Mouse (Mus musculus) spleen, adult 12 weeks (tissue): ENCODE data around the gene Setd1a.
"Not testable (repeated sequence)": the region's sequence is repeated elsewhere in the genome, so short reads cannot be mapped to it uniquely, and the experiment has no call there.

ENCODE experiments used
- DNase-seq: peaks from one replicate; pipeline ENCODE4 v3.0.0; 2022; ENCODE audit warnings: low spot score

Gene Setd1a

GRCm38 (mm10) chr7:127766851-127767609 is 9.4 kb upstream of the Setd1a start:
- peak; percentile 65 for DNase-seq

GRCm38 (mm10) chr7:127767671-127768345 is 8.7 kb upstream of the Setd1a start:
- no peak for DNase-seq

- DNase-seq = peak; percentile 32
These were observed 8.0 kb upstream of the Setd1a start for GRCm38 (mm10) chr7:127768346-127768996.

GRCm38 (mm10) chr7:127768997-127769593 is 7.4 kb upstream of the Setd1a start:
- no peak for DNase-seq

DNA sequence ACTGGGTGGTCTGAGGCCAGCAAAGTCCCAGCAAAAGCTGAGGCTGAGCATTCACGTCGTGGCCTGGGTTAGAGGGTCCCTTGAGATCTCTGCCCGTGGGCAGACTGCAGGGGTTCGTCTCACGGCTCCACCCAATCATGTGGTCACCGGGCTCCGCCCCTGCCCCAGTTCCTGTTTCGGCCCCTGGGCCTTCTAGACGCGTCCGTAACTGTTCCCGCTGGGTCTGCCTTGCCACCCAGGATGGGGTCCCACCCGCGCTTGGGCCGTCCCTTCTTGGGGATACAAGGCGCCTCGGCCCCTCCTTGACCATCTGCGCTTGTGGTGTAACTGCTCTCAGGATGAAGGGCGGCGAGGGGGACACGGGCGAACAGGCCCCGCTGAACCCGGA is 6.8 kb upstream of the Setd1a start, which contains the start of gene Orai3:
TSS of gene Orai3 (plus strand) at position 165 of the 388 bp plus-strand sequence.
- DNase-seq = peak; percentile 68

GRCm38 (mm10) chr7:127770039-127770905 is 6.2 kb upstream of the Setd1a start:
- DNase-seq = no peak

GRCm38 (mm10) chr7:127771262-127771661 is 5.2 kb upstream of the Setd1a start:
- no peak for DNase-seq

- no peak for DNase-seq
These were observed 4.4 kb upstream of the Setd1a start for GRCm38 (mm10) chr7:127772080-127772479.

DNA sequence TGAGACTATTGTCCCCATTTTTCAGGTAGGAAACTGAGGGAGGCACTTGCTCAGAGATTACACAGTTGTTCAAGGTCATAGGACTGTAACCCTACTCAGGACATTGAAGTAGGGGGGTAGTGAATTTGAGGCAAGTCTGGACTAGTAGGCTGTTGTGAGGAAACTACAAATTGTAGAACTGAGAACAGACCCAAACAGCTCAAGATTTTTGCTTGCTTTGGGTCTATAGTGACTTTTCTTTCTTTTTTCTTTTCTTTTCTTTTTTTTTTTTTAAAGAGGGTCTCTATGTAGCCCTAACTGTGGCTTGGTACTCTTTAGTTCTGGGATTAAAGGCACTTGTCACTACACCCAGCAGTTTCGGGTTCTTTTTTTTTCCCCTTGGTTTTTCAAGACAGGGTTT is 3.9 kb upstream of the Setd1a start:
- no peak for DNase-seq

DNA sequence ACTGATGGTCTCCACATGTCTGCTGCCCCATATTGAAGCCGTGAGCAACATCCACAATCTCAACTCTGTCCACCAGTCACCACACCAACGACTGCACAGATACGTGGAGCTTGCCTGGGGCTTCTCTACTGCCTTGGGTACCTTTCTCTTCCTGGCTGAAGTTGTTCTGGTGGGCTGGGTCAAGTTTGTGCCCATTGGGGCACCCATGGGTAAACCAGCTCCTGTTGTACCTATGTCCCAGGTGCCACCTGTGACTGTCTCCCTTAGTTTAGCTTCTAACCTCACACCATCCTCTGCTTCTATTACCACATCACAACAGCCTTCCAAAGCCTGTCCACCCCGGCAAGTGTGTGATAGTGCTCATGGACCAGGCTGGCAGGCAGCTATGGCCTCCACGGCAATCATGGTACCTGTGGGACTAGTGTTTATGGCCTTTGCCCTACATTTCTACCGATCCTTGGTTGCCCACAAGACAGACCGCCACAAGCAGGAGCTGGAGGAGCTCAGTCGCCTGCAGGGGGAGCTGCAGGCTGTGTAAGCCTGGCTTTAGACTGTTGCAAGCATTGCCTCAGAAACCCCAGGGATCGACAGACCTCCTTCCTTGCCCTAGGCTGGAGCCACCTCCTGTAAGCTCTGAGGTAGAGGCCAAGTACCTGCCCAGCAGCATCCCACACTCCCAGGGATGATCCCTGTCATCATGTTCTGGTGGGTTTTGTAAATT is 2.6 kb upstream of the Setd1a start:
- peak; percentile 65 for DNase-seq

DNA sequence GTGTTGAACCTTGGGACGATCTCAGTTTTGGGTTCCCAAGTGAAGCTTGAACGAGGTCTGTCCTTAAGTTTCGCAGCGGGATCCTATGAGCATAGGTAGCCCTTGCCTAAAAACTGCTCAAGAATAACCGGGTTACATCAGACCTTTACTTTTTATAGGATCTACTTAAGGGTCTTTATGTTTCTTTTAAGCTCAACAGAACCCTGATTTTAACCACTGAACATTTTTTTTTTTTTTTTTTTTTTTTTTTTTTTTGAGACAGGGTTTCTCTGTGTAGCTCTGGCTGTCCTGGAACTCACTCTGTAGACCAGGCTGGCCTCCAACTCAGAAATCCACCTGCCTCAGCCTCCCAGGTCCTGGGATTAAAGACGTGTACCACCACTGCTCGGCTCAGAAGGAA is 633 bp upstream of the Setd1a start:
- not testable (repeated sequence) for DNase-seq

- peak; percentile 94 for DNase-seq
These were observed 506 bp downstream of the Setd1a start for GRCm38 (mm10) chr7:127776878-127777473.

DNA sequence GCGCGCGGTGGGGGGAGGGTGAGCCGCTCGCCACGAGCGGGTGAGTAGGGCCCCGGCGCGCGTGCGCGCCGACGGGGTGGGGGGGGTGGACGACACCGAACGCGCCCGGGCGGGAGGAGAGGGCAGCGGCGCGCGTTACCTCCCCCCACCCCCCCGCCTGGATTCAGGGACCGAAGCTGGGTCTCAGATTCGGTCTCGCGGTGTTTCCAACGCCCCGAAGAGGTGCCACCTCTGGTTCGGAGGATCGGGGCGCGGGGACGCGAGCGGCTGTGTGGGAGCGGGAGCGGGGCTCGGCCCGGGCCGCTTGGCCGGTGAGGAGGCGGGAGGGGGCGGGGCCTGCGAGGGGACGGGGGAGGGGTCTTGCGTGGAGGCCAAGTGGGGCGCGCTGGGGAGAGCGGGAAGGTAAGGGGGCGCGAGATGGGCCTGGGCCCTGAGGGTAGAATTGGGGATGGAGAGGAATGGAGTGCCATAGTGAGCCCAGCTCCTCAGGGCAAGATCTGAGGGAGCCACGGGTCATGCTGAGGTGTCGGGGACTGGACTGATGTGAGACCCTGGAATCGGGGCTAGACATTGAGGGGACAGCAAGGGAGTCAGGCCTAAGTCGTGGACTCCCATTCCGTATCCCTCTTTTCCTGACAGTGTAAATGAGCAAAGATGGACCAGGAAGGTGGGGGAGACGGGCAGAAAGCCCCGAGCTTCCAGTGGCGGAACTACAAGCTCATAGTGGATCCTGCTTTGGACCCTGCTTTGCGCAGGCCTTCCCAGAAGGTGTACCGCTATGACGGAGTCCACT is 1.2 kb downstream of the Setd1a start:
- no peak for DNase-seq

- no peak for DNase-seq
These were observed 1.9 kb downstream of the Setd1a start for GRCm38 (mm10) chr7:127778350-127778749.

GRCm38 (mm10) chr7:127785308-127785707 is 8.8 kb downstream of the Setd1a start, which contains the start of gene Gm49388:
Gm49388 (plus strand) TSS chr7:127785608.
- DNase-seq = no peak

DNA sequence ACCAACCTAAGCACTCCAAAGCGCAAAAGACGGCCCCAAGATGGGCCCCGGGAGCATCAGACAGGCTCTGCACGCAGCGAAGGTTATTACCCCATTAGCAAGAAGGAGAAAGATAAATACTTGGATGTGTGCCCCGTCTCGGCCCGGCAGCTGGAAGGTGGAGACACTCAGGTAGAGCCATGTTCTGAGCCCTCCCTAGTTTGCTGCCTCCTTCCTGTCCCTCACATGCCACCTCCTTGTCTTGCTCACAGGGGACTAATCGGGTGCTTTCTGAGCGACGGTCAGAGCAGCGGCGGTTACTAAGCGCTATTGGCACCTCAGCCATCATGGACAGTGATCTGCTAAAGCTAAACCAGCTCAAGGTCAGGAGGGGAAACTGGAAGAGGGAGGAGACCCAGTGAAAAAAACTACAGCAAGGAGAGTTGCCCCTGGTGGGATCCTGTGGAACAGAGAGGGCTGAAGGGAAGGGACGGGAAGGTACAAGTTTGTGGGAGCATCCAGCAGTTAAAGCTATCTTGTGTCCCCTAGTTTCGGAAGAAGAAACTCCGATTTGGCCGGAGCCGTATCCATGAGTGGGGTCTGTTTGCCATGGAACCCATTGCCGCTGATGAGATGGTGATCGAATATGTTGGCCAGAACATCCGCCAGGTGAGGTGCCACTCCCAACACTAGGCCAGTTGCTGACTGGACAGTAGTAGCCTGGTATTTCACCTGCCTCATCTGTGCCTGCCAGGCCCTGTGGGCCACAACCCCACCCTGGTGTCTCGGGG is 20.8 kb downstream of the Setd1a start:
- no peak for DNase-seq

- DNase-seq = no peak
These were observed 22.1 kb downstream of the Setd1a start for GRCm38 (mm10) chr7:127798591-127798990.

DNA sequence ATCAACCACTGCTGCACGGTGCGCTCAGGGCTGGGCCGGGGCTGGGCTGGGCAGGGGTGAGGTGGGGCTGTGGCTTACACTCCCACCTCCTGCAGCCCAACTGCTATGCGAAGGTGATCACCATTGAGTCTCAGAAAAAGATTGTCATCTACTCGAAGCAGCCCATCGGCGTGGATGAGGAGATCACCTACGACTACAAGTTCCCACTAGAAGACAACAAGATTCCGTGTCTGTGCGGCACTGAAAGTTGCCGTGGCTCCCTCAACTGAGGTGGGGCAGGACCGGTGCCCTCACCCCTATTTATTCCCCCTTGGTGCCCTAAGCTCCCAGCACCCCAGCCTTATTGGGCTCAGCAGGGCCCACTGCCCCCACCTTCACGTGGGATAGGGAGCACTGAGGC is 22.7 kb downstream of the Setd1a start:
- no peak for DNase-seq

DNA sequence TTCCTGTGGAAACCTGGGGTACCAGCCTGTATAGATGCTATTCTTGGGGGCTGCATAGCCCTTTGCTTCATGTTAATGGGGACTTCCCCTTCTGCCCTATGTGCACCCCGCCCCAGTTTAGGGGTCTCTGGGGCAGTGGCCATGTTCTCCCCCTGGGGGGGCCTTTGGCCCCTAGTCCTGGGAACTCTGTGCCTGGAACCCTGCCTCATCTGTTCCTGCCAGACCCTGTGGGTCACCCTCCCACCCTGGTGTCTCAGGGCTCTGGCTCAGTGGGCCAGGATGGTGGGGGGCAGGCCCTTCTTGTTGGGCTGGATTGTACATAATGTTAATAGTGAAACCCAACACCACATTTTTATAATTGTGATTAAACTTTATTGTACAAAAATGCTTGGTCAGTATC is 23.3 kb downstream of the Setd1a start:
- DNase-seq = no peak
